Mouse (Mus musculus) ES-Bruce4 (cell line): ENCODE data around the gene Sept8.

Experiments
- CTCF ChIP-seq: IDR thresholded peaks from one replicate; pipeline ENCODE4 v1.8.1; 2011; ENCODE audit warnings: low read depth, low read length
- EP300 ChIP-seq: IDR thresholded peaks from 2 replicates; pipeline ENCODE4 v1.6.1; 2011; ENCODE audit warnings: low read depth, low read length; ENCODE audit not compliant: insufficient read depth
- POLR2A ChIP-seq: IDR thresholded peaks from one replicate; pipeline ENCODE4 v1.8.1; 2011; ENCODE audit warnings: low read length; ENCODE audit not compliant: insufficient read depth

GRCm38 (mm10) chr11:53522930-53523329 is 3.9 kb downstream of the Sept8 start:
- TF ChIP-seq CTCF (no peak), EP300 (no peak), POLR2A (no peak)
